Mouse (Mus musculus) spleen, adult 2 months (tissue): ENCODE data around the gene Tenm2.

Experiments used
- CTCF ChIP-seq: fragments of 200-500 bp; IDR thresholded peaks from 2 replicates; pipeline ENCODE4 v1.5.1; 2011; ENCODE audit warnings: mild to moderate bottlenecking, inconsistent platforms; ENCODE audit not compliant: insufficient read depth, insufficient read length, insufficient replicate concordance; ENCODE audit errors: extremely low read depth
- POLR2A ChIP-seq: fragments of 200-500 bp; IDR thresholded peaks from 2 replicates; pipeline ENCODE4 v1.6.1; 2011; ENCODE audit warnings: low read depth, low read length, inconsistent platforms

GRCm38 (mm10) chr11:36013179-36013578 is 1222.6 kb downstream of the Tenm2 start:
- no peak for TF ChIP-seq POLR2A
- TF ChIP-seq CTCF: no peak
